Mouse (Mus musculus) liver, embryonic 14.5 days (tissue): ENCODE results near the gene Zfand2b. TPM values are rescaled to one million over a fixed set of nuclear protein-coding genes. Genes with fewer than 3 reads are reported as not detected.

Experiments
- ATAC-seq: fragments of 200-750 bp; cut with Nextera tagmentation; 2 replicates; pipeline ENCODE4 v1.8.0; 2017; ENCODE audit warnings: moderate number of reproducible peaks, mild to moderate bottlenecking, moderate library complexity; ENCODE audit not compliant: insufficient read depth
- DNase-seq, 3 experiments: peaks; one replicate each; pipeline ENCODE4 v3.0.0-alpha.2; 2012 to 2013; ENCODE audit warnings: low read depth in 3 of 3, low spot score in 3 of 3
- H3K27ac ChIP-seq: fragments of 300-500 bp; sonication (generic); 2 replicates; pipeline ENCODE4 v1.5.1; 2014; ENCODE audit warnings: moderate library complexity, mild to moderate bottlenecking, control low read depth, inconsistent platforms
- H3K27me3 ChIP-seq: fragments of 300-500 bp; sonication (generic); 2 replicates; pipeline ENCODE4 v1.6.1; 2014; ENCODE audit warnings: mild to moderate bottlenecking, low read length, moderate library complexity; ENCODE audit not compliant: control insufficient read depth, insufficient read depth
- H3K36me3 ChIP-seq: fragments of 300-500 bp; sonication (generic); replicated peaks from 2 replicates; pipeline ENCODE4 v1.6.1; 2014; ENCODE audit warnings: low read depth; ENCODE audit not compliant: control insufficient read depth, insufficient read depth
- H3K4me1 ChIP-seq, 2 experiments: fragments of 200-500 bp in 1 of 2; fragments of 300-500 bp in 1 of 2; sonication (generic) in 1 of 2; replicated peaks; 2 replicates each; pipeline ENCODE4 v1.6.1; 2012 to 2014; ENCODE audit warnings: antibody characterized with exemption in 1 of 2, inconsistent platforms in 1 of 2, low read length in 1 of 2; ENCODE audit not compliant: control insufficient read depth in 2 of 2, insufficient read depth in 2 of 2
- H3K4me2 ChIP-seq: fragments of 300-500 bp; sonication (generic); 2 replicates; pipeline ENCODE4 v1.6.1; 2014; ENCODE audit warnings: low read depth, mild to moderate bottlenecking, control low read depth, moderate library complexity
- H3K4me3 ChIP-seq, 2 experiments: fragments of 200-500 bp in 1 of 2; fragments of 300-500 bp in 1 of 2; sonication (generic) in 1 of 2; 2 replicates each; pipeline ENCODE4 v1.5.1; 2012 to 2014; ENCODE audit warnings: low read depth in 2 of 2, low read length in 2 of 2, mild to moderate bottlenecking in 2 of 2, control low read depth in 1 of 2, inconsistent platforms in 1 of 2, moderate library complexity in 1 of 2; ENCODE audit not compliant: insufficient read depth in 1 of 2
- H3K9ac ChIP-seq: fragments of 300-500 bp; sonication (generic); replicated peaks from 2 replicates; pipeline ENCODE4 v1.6.1; 2014; ENCODE audit warnings: mild to moderate bottlenecking, control low read depth, moderate library complexity
- H3K9me3 ChIP-seq: fragments of 300-500 bp; sonication (generic); 2 replicates; pipeline ENCODE4 v1.6.1; 2016; ENCODE audit warnings: low read length, mixed read lengths; ENCODE audit not compliant: control insufficient read depth
- CTCF ChIP-seq: IDR thresholded peaks from 2 replicates; pipeline ENCODE4 v1.5.1; 2016; ENCODE audit warnings: antibody characterized with exemption, low read depth, control low read depth
- EP300 ChIP-seq: IDR thresholded peaks from 2 replicates; pipeline ENCODE4 v1.6.1; 2016; ENCODE audit warnings: antibody characterized with exemption, low read depth
- WGBS: fragments of 180-500 bp; shearing (Covaris S2); extraction: QIAGEN DNeasy Blood & Tissue Kit; methylation state at CpG from one replicate; pipeline ENCODE4 v1.1.7; 2014; ENCODE audit not compliant: insufficient replicate concordance; 5-methylcytosine and 5-hydroxymethylcytosine counted together
- polyA plus RNA-seq, 2 experiments: library from polyadenylated mRNA; depleted of rRNA in 1 of 2; stranded (reverse) in 1 of 2; unstranded in 1 of 2; fragments of >200 nt; fragmentation: Nextera tagmentation in 1 of 2; extraction: Ambion mirVana in 1 of 2; gene quantifications; 2 replicates each; pipeline versions ENCODE4 v1.2.1 to v1.2.3; 2012 to 2014

The Zfand2b gene
- polyA plus RNA-seq, 2 experiments: 35.3 to 40.6 TPM

- Histone ChIP-seq H3K27me3 (no peaks in the 10 kb centered on the region), H3K4me2 (peak overlapping the region; percentile 82), H3K27ac (peak overlapping the region; percentile 54), H3K4me3 (peak overlapping the region; percentile 85 to 89), H3K36me3 (peaks cover 37% of the 10 kb centered on the region), H3K9me3 (no peaks in the 10 kb centered on the region), H3K9ac (peak overlapping the region; percentile 91), H3K4me1 (peaks cover 21 to 22% of the 10 kb centered on the region in 2 experiments)
- DNase-seq (no peak), ATAC-seq (no peak)
- TF ChIP-seq CTCF (no peak), EP300 (no peak)
- 24% methylated on average over 2 of the region's 2 CpGs for WGBS
Observed at GRCm38 (mm10) chr1:75190577-75190976, 22.1 kb downstream of the Zfand2b start.

- Histone ChIP-seq H3K4me1 (peaks cover 21 to 22% of the 10 kb centered on the region in 2 experiments), H3K9ac (peak overlapping the region; percentile 91), H3K4me2 (peak overlapping the region; percentile 82), H3K36me3 (peaks cover 31% of the 10 kb centered on the region), H3K4me3 (peak overlapping the region; percentile 85 to 89), H3K27me3 (no peaks in the 10 kb centered on the region), H3K9me3 (no peaks in the 10 kb centered on the region), H3K27ac (peak overlapping the region; percentile 54)
- WGBS: 35% methylated on average over 5 of the region's 5 CpGs
- ATAC-seq: no peak; the same call in 1 of the 2 replicates
- no peak for DNase-seq
- no peak for TF ChIP-seq EP300
- TF ChIP-seq CTCF: no peak
Observed at GRCm38 (mm10) chr1:75191258-75191621, 22.8 kb downstream of the Zfand2b start.

- peak within 1 kb of the TSS; percentile 91 for H3K9ac ChIP-seq
- H3K9me3 ChIP-seq: no peaks in the 10 kb centered on the region
- DNase-seq: peak; percentile 98 to 99 (median 98)
- H3K4me3 ChIP-seq: peak within 1 kb of the TSS; percentile 89 to 93
- peak; percentile 98 for ATAC-seq
- H3K4me1 ChIP-seq: peaks cover 21 to 22% of the 10 kb centered on the region in 2 experiments
- peaks cover 25% of the 10 kb centered on the region for H3K36me3 ChIP-seq
- no peaks in the 10 kb centered on the region for H3K27me3 ChIP-seq
- H3K4me2 ChIP-seq: peak within 1 kb of the TSS; percentile 98
- peak within 1 kb of the TSS; percentile 85 for H3K27ac ChIP-seq
- TF ChIP-seq CTCF (peak; percentile 15; the same call in 1 of the 2 replicates), EP300 (no peak)
- under 1% methylated on average over 56 of the region's 56 CpGs for WGBS
Observed at GRCm38 (mm10) chr1:75191622-75192402, 23.4 kb downstream of the Zfand2b start, which contains the start of the genes Ankzf1 and Atg9a. TSS of gene Ankzf1 (plus strand) at chr1:75192151. TSS of gene Atg9a (minus strand) at chr1:75192196.

DNA sequence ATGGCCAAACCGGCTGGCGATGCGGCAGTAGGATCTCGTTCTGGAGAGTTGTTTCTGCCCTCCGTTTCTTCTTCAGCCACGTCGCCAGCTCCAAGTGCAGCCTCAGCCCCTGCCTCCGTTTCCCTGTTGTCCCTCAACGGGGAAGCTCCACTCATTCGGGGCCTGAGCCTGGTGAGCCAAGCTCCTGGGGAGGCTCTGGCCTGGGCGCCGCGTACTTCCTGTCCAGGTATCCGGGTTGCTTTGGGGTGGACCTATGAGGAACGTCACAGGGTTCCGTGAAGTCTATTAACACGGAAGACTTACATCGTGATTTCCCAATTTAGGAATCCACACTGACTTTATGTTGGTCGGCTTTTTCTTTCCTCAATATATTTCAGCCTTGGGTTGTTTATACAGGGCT, 24.0 kb downstream of the Zfand2b start:
- 0% methylated on average over 19 of the region's 19 CpGs for WGBS
- ATAC-seq (peak; percentile 39; the same call in 1 of the 2 replicates), DNase-seq (no peak)
- peak overlapping the region; percentile 89 to 93 for H3K4me3 ChIP-seq
- H3K4me2 ChIP-seq: peak overlapping the region; percentile 98
- no peaks in the 10 kb centered on the region for H3K9me3 ChIP-seq
- no peak for TF ChIP-seq EP300
- TF ChIP-seq CTCF: no peak
- peaks cover 21 to 22% of the 10 kb centered on the region in 2 experiments for H3K4me1 ChIP-seq
- H3K27me3 ChIP-seq: no peaks in the 10 kb centered on the region
- peak overlapping the region; percentile 85 for H3K9ac ChIP-seq
- peak overlapping the region; percentile 85 for H3K27ac ChIP-seq
- H3K36me3 ChIP-seq: peaks cover 18% of the 10 kb centered on the region

DNA sequence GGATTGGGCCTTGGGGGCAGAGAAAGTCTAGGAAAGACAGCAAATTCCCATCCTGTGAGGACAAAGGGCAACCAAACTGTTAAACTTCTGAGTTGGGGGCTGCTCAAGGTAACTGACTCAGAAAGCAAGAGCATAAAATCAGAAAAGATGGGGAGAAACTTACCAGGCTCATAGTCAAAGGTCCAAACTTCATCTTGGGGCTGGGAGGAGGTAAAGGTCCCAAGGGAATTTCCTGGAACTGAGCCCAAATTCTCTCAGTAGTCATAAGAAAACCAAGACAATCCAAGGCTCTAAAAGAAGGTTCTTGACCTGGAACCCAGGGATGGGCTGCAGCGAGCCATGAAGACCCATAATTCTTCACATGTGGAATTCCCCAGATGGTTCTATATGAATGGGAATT, 32.8 kb downstream of the Zfand2b start:
- Histone ChIP-seq H3K27ac (no peak overlapping the region), H3K4me3 (no peak overlapping the region), H3K36me3 (peaks cover 13% of the 10 kb centered on the region), H3K4me2 (no peak overlapping the region), H3K4me1 (no peaks in the 10 kb centered on the region), H3K9me3 (no peaks in the 10 kb centered on the region), H3K9ac (no peak overlapping the region), H3K27me3 (no peaks in the 10 kb centered on the region)
- WGBS: 78% methylated on average over 1 of the region's 1 CpGs
- ATAC-seq (no peak), DNase-seq (no peak)
- TF ChIP-seq EP300: no peak
- TF ChIP-seq CTCF: no peak
